Mouse (Mus musculus): ENCODE results near the gene Gm7579.

DNA sequence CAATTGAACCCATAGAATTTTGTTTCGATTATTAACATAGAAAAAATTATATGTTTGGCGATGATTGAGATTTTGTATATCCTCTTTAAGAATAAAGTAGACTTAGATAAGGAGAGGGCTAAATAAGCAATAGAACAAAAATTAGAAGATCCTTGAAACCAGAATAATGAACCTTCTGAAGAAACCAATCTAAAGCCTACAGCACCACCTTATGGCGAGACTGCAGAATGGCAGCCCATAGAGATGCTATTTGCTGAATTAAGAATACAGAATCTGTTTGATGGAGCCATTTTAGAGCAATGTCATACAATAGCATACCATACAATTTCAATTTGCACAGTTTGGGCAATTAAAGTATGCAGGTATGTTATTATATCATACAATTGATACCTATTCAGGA, 41.8 kb upstream of the Gm7579 start:
- TF ChIP-seq GATA1 (IDR thresholded peaks at IDR 0.05; ENCODE audit: borderline replicate concordance, low read length) (no peak), FLI1 (IDR thresholded peaks at IDR 0.05; ENCODE audit: low read length) (no peak)
